Mouse (Mus musculus): ENCODE measurements at regions not wholly inside any gene's neighbourhood (a gene's known extent, or its start where the extent isn't known, plus 50 kb on each side); places are given as distances from the start of the nearest gene placed in this dataset.

GRCm38 (mm10) chr8:88922840-88923239 lies 121.1 kb downstream of the Sall1 start:
- TF ChIP-seq CTCF (IDR thresholded peaks at IDR 0.05; ENCODE audit: low read depth, low read length): no peak
- no peak for TF ChIP-seq GATA1 (IDR thresholded peaks at IDR 0.05; ENCODE audit: borderline replicate concordance, low read length)
- TF ChIP-seq TAL1 (conservative IDR thresholded peaks at IDR 0.05; ENCODE audit: low read depth, low read length): no peak
- TF ChIP-seq POLR2AphosphoS5 (IDR thresholded peaks at IDR 0.05; ENCODE audit: insufficient replicate concordance, low read depth, low read length): no peak

All from G1E (cell line).